Mouse (Mus musculus) heart, postnatal 0 days (tissue): ENCODE results near the gene Cstb. TPM values are rescaled to one million over a fixed set of nuclear protein-coding genes. Genes with fewer than 3 reads are reported as not detected.

Experiments used
- ATAC-seq: fragments of 200-750 bp; cut with Nextera tagmentation; 2 replicates; pipeline ENCODE4 v1.8.0; 2017; ENCODE audit warnings: low read depth, moderate number of reproducible peaks, moderate library complexity; ENCODE audit not compliant: insufficient read depth
- DNase-seq: peaks from one replicate; pipeline ENCODE4 v3.0.0-alpha.2; 2016; ENCODE audit warnings: low spot score
- H3K27ac ChIP-seq: fragments of 300-500 bp; sonication (generic); 2 replicates; pipeline ENCODE4 v1.5.1; 2014; ENCODE audit warnings: low read depth, mild to moderate bottlenecking
- H3K27me3 ChIP-seq: fragments of 300-500 bp; sonication (generic); 2 replicates; pipeline ENCODE4 v1.6.1; 2014; ENCODE audit warnings: low read length, mixed read lengths; ENCODE audit not compliant: control insufficient read depth, insufficient read depth
- H3K36me3 ChIP-seq: fragments of 300-500 bp; sonication (generic); replicated peaks from 2 replicates; pipeline ENCODE4 v1.6.1; 2014; ENCODE audit warnings: low read length, mixed read lengths; ENCODE audit not compliant: control insufficient read depth, insufficient read depth
- H3K4me1 ChIP-seq: fragments of 300-500 bp; sonication (generic); 2 replicates; pipeline ENCODE4 v1.6.1; 2014; ENCODE audit warnings: antibody characterized with exemption; ENCODE audit not compliant: control insufficient read depth, insufficient read depth
- H3K4me2 ChIP-seq: fragments of 300-500 bp; sonication (generic); 2 replicates; pipeline ENCODE4 v1.6.1; 2014; ENCODE audit warnings: low read depth, mild to moderate bottlenecking, low read length, moderate library complexity
- H3K4me3 ChIP-seq: fragments of 300-500 bp; sonication (generic); 2 replicates; pipeline ENCODE4 v1.5.1; 2014; ENCODE audit warnings: low read depth, low read length
- H3K9ac ChIP-seq: fragments of 300-500 bp; sonication (generic); replicated peaks from 2 replicates; pipeline ENCODE4 v1.6.1; 2014; ENCODE audit warnings: low read depth, low read length, mixed read lengths
- H3K9me3 ChIP-seq: fragments of 300-500 bp; sonication (generic); replicated peaks from 2 replicates; pipeline ENCODE4 v1.6.1; 2016; ENCODE audit warnings: low read length; ENCODE audit not compliant: control insufficient read depth
- CTCF ChIP-seq: IDR thresholded peaks from 2 replicates; pipeline ENCODE4 v1.5.1; 2016; ENCODE audit warnings: antibody characterized with exemption, control low read depth, low read depth
- EP300 ChIP-seq: IDR thresholded peaks from 2 replicates; pipeline ENCODE4 v1.6.1; 2016; ENCODE audit warnings: antibody characterized with exemption, low read depth
- WGBS: fragments of 180-500 bp; shearing (Covaris S2); extraction: QIAGEN DNeasy Blood & Tissue Kit; methylation state at CpG from one replicate; pipeline ENCODE4 v1.1.7; 2014; 5-methylcytosine and 5-hydroxymethylcytosine counted together
- polyA plus RNA-seq: library from polyadenylated mRNA; unstranded; fragments of >200 nt; fragmentation: Nextera tagmentation; extraction: Ambion mirVana; gene quantifications from 2 replicates; pipeline ENCODE4 v1.2.1, GENCODE M21; 2015
- total RNA-seq: library from RNA; depleted of rRNA; stranded (reverse); fragments of >200 nt; gene quantifications from 2 replicates; pipeline ENCODE4 v1.2.3, GENCODE M21; 2014; ENCODE audit warnings: low replicate concordance; rRNA removed

The Cstb gene
- total RNA-seq (21.8 and 99.5 TPM in 2 replicates), polyA plus RNA-seq (149 and 153 TPM in 2 replicates)

- peak within 1 kb of the TSS; percentile 92 for H3K9ac ChIP-seq
- no peak for TF ChIP-seq CTCF
- no peak for TF ChIP-seq EP300
- H3K27ac ChIP-seq: peak within 1 kb of the TSS; percentile 75
- no peaks in the 10 kb centered on the region for H3K9me3 ChIP-seq
- peak within 1 kb of the TSS; percentile 96 for H3K4me2 ChIP-seq
- H3K27me3 ChIP-seq: no peaks in the 10 kb centered on the region
- under 1% methylated on average over 40 of the region's 40 CpGs for WGBS
- no peaks in the 10 kb centered on the region for H3K4me1 ChIP-seq
- DNase-seq (peak; percentile 80), ATAC-seq (peak; percentile 96)
- H3K4me3 ChIP-seq: peak within 1 kb of the TSS; percentile 92
- H3K36me3 ChIP-seq: peaks cover 21% of the 10 kb centered on the region
These were observed at the start of gene Cstb for GRCm38 (mm10) chr10:78425181-78426041. TSS of gene Cstb (plus strand) at chr10:78425669.

- Histone ChIP-seq H3K4me3 (no peak overlapping the region), H3K36me3 (no peaks in the 10 kb centered on the region), H3K9ac (no peak overlapping the region), H3K4me2 (no peak overlapping the region), H3K27ac (no peak overlapping the region), H3K27me3 (no peaks in the 10 kb centered on the region), H3K9me3 (no peaks in the 10 kb centered on the region), H3K4me1 (no peaks in the 10 kb centered on the region)
- DNase-seq (no peak), ATAC-seq (no peak)
- 90% methylated on average over 7 of the region's 7 CpGs for WGBS
- TF ChIP-seq EP300 (no peak), CTCF (no peak)
These were observed 47.0 kb upstream of the Cstb start for GRCm38 (mm10) chr10:78378516-78378915.

GRCm38 (mm10) chr10:78383567-78383966 is 41.9 kb upstream of the Cstb start:
- Histone ChIP-seq H3K36me3 (no peaks in the 10 kb centered on the region), H3K4me1 (no peaks in the 10 kb centered on the region), H3K4me3 (no peak overlapping the region), H3K27ac (no peak overlapping the region), H3K4me2 (no peak overlapping the region), H3K9ac (no peak overlapping the region), H3K9me3 (no peaks in the 10 kb centered on the region), H3K27me3 (no peaks in the 10 kb centered on the region)
- WGBS: 68% methylated on average over 3 of the region's 3 CpGs
- DNase-seq: no peak
- TF ChIP-seq EP300 (no peak), CTCF (no peak)
- no peak for ATAC-seq

GRCm38 (mm10) chr10:78385520-78385919 is 39.9 kb upstream of the Cstb start:
- ATAC-seq (no peak), DNase-seq (no peak)
- TF ChIP-seq EP300: no peak
- no peak for TF ChIP-seq CTCF
- H3K9ac ChIP-seq: no peak overlapping the region
- peaks cover 3% of the 10 kb centered on the region for H3K27me3 ChIP-seq
- H3K27ac ChIP-seq: no peak overlapping the region
- H3K36me3 ChIP-seq: no peaks in the 10 kb centered on the region
- H3K4me2 ChIP-seq: no peak overlapping the region
- H3K4me1 ChIP-seq: no peaks in the 10 kb centered on the region
- no peaks in the 10 kb centered on the region for H3K9me3 ChIP-seq
- 70% methylated on average over 5 of the region's 5 CpGs for WGBS
- no peak overlapping the region for H3K4me3 ChIP-seq

GRCm38 (mm10) chr10:78388216-78388980 is 37.1 kb upstream of the Cstb start:
- no peaks in the 10 kb centered on the region for H3K4me1 ChIP-seq
- no peak for TF ChIP-seq CTCF
- no peak for TF ChIP-seq EP300
- H3K9ac ChIP-seq: no peak overlapping the region
- DNase-seq: no peak
- peaks cover 21% of the 10 kb centered on the region for H3K27me3 ChIP-seq
- no peak overlapping the region for H3K4me3 ChIP-seq
- no peaks in the 10 kb centered on the region for H3K9me3 ChIP-seq
- H3K27ac ChIP-seq: no peak overlapping the region
- 49% methylated on average over 20 of the region's 20 CpGs for WGBS
- no peak for ATAC-seq
- H3K4me2 ChIP-seq: peak overlapping the region; percentile 23; the same call in 1 of the 2 replicates
- no peaks in the 10 kb centered on the region for H3K36me3 ChIP-seq
